Mouse (Mus musculus): ENCODE data around the gene Pcyox1.
"Not testable (repeated sequence)": the region's sequence is repeated elsewhere in the genome, so short reads cannot be mapped to it uniquely, and the experiment has no call there.

DNA sequence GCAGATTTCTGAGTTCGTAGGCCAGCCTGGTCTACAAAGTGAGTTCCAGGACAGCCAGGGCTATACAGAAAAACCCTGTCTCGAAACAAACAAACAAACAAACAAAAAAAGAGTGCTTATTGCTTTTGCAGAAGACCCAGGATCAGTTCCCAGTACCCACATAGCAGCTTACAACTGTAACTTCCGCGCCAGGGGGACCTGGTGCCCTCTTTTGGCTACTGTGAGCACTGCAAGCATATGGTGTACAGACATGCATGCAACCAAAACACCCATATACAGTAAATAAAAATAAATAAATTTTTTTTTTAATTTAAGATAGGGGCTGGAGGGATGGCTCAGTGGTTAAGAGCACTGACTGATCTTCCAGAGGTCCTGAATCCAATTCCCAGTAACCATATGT is 60.6 kb downstream of the Pcyox1 start:
- TF ChIP-seq CTCF (IDR thresholded peaks at IDR 0.05; ENCODE audit: borderline replicate concordance, insufficient read depth, low read length); POLR2A (IDR thresholded peaks at IDR 0.05; ENCODE audit: low read depth, low read length): not testable (repeated sequence)

Data from embryonic fibroblast, embryonic 13.5 days (primary cell).